Mouse (Mus musculus) c-Kit-negative CD71-positive TER-119-positive erythroid progenitor cells, embryonic 14.5 days (primary cell): ENCODE results near the gene Hoxc8.
A peak's percentile ranks its signal among the peaks of the same experiment; 100 is the strongest.

ENCODE experiments used
- DNase-seq: peaks from one replicate; pipeline ENCODE4 v3.0.0-alpha.2; 2013; ENCODE audit warnings: low read depth, low spot score

Gene Hoxc8

DNA sequence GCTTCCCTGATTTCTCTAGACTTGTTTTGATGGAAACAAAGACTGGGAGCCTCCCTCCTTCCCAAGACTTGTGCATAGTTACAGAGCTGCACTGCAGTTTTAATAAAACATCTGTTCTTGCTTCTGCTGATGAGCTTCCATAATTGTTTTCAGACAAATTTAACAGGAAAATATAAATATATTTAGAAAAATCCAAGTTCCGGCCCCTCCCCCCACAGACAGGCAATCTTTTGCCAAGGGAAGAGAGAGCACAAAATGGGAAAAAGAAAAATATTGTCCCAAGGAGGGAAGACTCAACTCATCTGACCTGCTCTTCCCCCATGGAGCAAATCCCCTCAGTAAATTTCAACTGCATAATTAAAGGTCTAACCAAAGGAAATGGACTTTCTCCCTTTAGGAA, 15.9 kb downstream of the Hoxc8 start:
- DNase-seq: no peak

DNA sequence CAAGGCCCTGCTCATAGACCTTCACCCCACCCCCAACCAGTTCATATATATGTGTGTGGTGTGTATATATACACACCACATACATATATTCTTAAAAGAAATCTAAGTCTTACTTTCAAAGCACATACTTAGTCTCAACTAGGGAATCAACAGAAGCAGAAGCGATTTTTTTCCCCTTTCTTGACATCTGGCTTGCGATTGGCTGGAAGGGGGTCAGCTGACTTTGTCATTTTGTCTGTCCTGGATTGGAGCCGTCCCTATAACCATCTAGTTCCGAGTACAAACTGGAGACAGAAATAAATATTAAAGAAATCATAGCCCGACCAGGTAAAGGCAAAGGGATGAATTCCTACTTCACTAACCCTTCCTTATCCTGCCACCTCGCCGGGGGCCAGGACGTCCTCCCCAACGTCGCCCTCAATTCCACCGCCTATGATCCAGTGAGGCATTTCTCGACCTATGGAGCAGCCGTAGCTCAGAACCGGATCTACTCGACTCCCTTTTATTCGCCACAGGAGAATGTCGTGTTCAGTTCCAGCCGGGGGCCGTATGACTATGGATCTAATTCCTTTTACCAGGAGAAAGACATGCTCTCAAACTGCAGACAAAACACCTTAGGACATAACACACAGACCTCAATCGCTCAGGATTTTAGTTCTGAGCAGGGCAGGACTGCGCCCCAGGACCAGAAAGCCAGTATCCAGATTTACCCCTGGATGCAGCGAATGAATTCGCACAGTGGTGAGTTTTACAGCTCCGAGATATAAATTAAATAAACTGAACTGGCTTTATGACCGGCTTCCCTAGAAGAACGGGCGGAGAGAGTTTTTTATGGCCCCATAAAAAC, 19.1 kb downstream of the Hoxc8 start:
- DNase-seq: no peak

DNA sequence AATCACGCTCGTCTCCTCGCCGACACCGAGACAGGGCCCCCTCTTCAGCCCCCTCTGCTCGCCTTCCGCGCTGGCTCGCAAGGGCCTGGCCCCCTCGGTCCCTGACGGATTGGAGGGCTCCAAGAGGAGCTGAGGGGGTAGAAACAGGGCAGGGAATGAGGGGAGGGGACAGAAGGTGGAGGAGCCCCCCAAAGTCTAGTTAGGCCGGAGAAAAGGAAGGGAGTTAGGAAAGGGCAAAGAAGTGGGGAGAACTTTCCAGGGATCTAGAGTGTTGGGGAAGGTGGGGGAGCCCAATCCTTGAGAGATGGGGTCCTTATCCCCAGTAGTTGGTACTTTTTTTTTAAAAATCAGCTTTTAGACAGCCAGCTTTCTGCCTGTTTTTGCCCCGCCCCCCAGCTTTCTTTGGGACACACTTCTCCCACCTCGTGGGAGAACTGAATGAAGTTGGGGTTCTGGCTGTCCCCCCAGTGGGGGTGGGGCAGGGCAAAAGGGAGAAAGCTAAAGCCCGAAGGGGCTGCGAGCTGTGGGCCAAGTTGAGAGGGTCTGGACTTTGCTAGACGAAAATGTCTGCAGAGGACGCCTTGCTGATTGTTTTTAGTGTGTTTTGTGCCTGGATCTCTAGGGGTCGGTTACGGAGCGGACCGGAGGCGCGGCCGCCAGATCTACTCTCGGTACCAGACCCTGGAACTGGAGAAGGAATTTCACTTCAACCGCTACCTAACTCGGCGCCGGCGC, 19.9 kb downstream of the Hoxc8 start:
- DNase-seq: no peak

DNA sequence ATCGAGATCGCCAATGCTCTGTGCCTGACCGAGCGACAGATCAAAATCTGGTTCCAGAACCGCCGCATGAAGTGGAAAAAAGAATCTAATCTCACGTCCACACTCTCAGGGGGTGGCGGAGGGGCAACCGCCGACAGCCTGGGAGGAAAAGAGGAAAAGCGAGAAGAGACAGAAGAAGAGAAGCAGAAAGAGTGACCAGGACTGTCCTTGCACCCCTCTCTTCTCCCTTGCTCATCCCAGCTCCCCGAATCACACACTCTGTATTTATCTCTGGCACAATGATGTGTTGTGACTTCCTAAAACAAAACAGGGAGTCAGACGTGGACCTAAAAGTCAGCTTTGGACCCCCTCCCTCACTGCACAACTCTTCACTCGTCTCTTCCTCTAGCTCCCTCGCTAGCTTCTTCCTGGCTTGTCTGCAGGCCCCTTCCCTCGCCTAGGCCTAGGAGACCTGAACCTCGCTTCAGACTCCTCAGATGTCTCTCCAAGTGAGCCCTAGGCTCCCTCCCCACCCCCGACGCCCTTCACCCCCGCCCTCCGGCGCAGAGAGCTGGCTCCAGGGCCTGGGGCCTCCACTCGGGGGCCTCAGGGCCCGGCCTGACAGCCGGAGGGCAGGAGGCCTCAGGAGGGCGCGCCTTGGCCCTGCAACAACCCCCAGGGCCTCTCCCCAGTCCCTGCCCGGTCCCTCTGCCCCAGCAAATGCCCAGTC, 20.6 kb downstream of the Hoxc8 start:
- DNase-seq: no peak

DNA sequence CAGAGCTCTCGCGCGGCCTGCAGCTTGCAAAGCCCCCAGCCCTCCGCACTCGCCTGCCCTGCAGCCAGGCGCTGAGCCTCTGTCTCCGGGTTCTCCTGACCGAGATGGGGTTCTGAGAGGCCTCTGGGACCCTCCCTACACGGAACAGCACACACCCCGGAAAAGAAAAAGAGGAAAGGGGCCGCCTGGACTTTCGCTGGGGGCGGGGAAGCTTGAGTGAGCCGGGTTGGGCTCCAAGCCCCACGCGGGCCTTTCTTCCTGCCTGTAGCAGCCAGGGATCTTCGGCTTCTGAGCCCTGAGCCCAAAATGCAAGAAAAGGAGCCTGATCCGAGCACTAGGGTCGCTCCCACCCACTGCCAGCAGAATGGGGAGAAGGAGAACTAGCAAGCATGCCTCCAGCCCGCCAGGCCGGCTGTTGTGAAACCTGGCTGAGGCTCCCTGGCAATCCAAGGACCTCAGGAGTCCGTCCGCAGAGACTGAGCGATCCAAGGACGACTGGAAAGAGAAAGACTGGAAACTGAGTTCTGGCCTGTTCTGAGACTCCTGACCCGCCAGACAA, 21.6 kb downstream of the Hoxc8 start:
- DNase-seq: no peak

DNA sequence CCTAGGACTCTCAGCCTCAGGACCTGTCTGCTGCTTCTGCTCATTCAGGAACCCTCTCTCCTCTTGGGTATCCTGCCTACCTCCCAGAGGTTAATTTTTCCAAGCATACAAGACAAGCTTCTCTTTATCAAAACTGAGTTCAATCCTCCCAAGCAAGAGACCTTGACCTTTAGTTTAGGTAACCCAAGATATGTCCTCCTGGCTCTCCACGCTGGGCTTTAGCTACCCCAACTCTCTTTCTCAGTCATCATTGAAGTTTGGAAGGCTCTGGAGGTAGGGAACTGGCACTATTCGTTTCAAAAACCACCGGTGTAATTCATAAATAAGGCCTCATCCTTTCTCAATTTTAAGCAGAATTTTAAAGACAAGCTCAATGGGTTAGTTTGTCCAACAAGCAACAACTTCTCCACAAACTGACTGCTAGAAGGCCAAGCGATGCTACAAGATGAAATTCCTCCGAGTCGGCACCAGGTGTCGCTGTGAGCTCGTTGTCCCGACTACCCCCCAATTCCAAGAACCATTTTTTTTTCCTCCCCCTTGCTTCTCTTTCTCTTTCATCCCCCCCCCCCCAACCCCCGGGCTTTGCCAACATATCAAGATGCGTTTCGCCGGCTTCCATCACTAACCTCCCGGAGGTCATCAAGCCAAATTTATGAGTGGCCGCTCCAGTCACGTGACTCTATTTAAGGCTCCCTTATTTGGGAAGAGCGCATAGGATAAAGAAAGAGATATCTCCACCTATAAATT, 23.0 kb downstream of the Hoxc8 start:
- peak; percentile 8 for DNase-seq

DNA sequence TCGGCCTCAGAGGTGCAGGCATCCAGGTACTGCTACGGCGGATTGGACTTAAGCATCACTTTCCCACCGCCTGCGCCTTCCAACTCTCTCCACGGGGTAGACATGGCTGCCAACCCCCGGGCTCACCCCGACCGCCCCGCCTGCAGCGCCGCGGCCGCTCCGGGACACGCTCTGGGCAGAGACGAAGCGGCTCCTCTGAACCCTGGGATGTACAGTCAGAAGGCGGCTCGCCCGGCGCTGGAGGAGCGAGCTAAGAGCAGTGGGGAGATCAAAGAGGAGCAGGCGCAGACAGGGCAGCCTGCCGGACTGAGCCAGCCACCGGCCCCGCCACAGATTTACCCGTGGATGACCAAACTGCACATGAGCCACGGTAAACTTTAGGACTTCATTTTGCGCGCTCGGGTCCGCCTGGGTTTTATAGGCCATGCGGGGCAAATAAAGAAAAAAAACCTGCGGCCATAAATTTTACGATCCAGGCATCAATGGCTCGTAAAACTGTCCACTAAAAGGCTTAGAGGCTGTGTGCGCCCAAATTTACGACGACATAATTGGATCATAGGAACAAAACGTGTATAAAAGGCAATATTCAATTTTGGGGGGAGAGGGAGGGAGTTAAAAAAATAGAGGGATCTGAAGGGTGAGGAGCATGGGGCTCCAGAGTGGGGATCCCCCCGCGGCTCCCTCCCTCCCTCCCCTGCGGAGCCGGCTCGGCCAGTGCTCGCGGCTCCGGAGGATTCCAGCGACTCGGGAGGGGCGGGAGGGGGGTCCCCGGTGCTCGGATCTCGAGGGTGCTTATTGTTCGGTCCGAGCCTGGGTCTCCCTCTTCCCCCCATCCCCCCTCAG, 24.0 kb downstream of the Hoxc8 start:
- no peak for DNase-seq

GRCm38 (mm10) chr15:103015009-103015399, 24.6 kb downstream of the Hoxc8 start:
- DNase-seq: no peak

- no peak for DNase-seq
Observed at GRCm38 (mm10) chr15:103015406-103016166, 25.2 kb downstream of the Hoxc8 start.

GRCm38 (mm10) chr15:103018636-103019035, 28.2 kb downstream of the Hoxc8 start, which contains the start of gene Hoxc4:
Gene Hoxc4, plus strand, starts transcription at chr15:103018934.
- DNase-seq: no peak

GRCm38 (mm10) chr15:103020899-103021418, 30.6 kb downstream of the Hoxc8 start:
- DNase-seq: no peak

DNA sequence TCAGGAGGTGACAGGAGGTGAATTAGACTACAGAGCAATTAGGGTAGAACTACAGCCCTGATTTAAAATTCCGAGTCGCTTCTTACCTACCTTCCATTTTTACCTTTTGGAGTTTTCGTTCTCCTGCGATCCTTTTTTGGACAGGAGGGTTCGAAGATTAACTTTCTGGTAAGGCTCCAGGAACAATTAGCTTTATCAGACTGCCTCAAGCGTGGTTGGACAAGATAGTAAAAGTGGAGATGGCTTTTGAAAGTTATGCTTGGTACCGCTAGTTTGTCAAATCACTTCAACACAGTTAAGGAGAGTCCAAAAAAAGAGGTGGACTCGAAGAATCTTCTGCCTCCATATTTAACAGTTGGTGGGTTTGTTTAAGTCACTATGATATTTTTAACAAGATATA, 31.1 kb downstream of the Hoxc8 start:
- no peak for DNase-seq

GRCm38 (mm10) chr15:103024131-103024530, 33.7 kb downstream of the Hoxc8 start:
- DNase-seq: no peak

DNA sequence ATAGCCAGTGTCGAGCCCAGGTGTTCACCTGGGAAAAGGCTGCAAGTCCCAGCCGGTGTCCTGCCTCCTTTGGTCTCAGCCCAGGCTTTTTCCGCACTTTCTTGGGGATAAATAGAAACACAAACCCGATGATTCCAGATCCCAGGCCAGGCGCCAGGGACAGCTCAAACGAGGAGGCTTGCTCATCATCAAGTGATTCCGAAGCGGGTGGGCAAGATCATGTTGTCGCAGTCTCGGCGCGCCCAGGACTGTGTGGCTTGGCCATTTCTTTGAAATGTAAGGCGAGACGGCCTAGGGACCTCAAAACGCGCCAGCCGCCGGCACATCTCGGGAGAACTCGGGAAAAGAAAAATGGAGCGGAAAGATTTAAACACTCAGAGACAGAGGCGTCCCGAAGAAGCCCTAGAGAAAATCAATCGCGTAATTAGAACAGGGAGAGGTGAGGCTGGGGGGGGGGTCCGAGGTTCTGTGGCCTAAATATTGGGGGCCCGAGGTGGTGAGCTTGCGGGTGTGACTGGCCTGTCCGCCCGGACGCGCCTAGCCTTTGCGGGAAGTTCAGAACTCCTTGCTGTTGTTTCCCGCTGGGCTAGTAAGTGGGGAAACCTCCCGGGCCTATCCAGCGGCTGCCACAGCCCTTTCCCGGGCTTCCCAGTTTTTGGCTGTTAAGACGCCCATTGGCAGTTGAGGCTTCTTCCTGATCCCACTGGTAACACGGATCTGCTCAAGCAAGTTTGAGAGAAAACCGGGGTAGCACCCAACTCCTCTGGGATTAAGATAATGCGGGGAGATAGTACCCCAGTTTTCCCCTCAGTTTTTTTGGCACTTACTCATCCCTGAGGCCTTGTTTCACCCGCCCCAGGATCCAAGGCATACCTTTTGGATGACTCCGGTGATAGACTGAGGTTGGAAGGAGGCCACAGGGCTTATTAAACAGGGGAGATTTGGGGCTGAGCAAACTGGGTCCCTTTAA, 37.1 kb downstream of the Hoxc8 start:
- DNase-seq: no peak

GRCm38 (mm10) chr15:103028916-103029512, 38.6 kb downstream of the Hoxc8 start:
- no peak for DNase-seq

DNA sequence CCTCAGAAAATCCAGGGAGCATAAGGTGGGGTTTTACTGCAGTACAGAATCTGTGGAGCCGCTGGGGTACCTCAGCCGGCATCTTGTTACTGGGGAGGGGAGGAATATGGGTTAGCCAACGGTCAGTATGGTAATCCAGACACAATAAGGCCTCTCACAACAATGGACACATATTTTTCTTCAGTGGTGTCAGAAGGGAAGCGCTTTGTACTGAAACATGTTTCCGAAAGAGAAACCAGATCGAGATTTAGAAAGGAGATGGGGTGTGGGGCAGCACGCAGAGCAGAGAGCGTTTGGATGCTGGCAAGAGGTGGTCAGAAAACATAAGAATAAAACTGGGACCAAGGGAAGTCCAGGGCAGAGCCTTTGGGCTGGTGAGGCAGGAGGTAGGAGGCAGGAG, 39.7 kb downstream of the Hoxc8 start:
- DNase-seq: no peak

- DNase-seq: no peak
Observed at GRCm38 (mm10) chr15:103032167-103032566, 41.8 kb downstream of the Hoxc8 start.
